22 mouse cellular contexts compared by ENCODE assay signal in the genomic region with DNA sequence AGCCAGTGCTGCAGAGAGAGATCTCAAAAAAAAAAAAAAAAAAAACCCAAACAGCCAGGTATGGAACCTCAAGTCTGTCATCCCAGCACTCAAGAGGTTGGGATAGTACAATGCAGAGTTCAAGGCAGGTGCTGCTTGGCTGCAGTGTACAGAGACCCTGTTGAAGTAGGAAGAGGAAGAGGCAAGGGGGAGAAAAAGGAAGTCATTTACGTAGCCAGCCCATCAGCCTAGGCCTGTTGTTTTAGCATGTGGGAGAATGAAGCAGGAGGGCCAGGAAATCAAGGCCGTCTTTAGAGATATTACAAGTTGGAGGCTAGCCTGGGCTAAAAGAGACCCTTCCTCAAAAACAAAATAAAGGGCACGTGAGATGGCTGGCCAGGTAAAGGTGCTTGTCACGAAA. TPM values are rescaled to one million over a fixed set of nuclear protein-coding genes. Genes with fewer than 3 reads are reported as not detected.
DNase-seq lines count a peak whose midpoint lies in the region; ATAC-seq lines count a peak whose summit lies in the region.
"Had no signal": no experiment of that assay in that cellular context is flagged by ENCODE, and none has a peak within 500 bp of the region (broad histone marks: within the 10 kb centered on the region; RNA-seq: fewer than 3 reads in every experiment).

No protein-coding gene starts in this region.

- no peak overlapping the region for H3K4me3 ChIP-seq in midbrain, embryonic 11.5 days (ENCODE audit: low read depth, low read length)
- no peak overlapping the region for H3K4me3 ChIP-seq in midbrain, embryonic 14.5 days (replicated peaks; ENCODE audit: low read depth, low read length)
- no peak overlapping the region for H3K4me3 ChIP-seq in liver, embryonic 12.5 days
- H3K4me3 ChIP-seq: embryonic facial prominence, embryonic 12.5 days; embryonic facial prominence, embryonic 15.5 days had no signal

- no peak for ATAC-seq in midbrain, embryonic 11.5 days (ENCODE audit: low FRiP score)
- ATAC-seq in midbrain, embryonic 14.5 days (ENCODE audit: low FRiP score, low TSS enrichment) = no peak
- ATAC-seq in granulocyte monocyte progenitor cell, adult 5-6 weeks (replicated peaks; ENCODE audit: poor library complexity, severe bottlenecking) = peak; percentile 73
- peak; percentile 54; the same call in 1 of the 2 replicates for ATAC-seq in megakaryocyte progenitor cell, adult 5-6 weeks (replicated peaks; ENCODE audit: poor library complexity)
- ATAC-seq in liver, embryonic 12.5 days = no peak
- ATAC-seq: CD4-positive, CD25-positive, alpha-beta regulatory T cell, adult 4 months; forebrain, embryonic 14.5 days; hindbrain, postnatal 0 days; inflammation-experienced regulatory T-cells, adult 6 months; Patski had no signal

- H3K9ac ChIP-seq in midbrain, embryonic 11.5 days (ENCODE audit: low read length) = no peak overlapping the region
- H3K9ac ChIP-seq in midbrain, embryonic 14.5 days (replicated peaks; ENCODE audit: low read length) = no peak overlapping the region
- H3K9ac ChIP-seq in liver, embryonic 12.5 days = no peak overlapping the region
- H3K9ac ChIP-seq: embryonic facial prominence, embryonic 12.5 days; embryonic facial prominence, embryonic 15.5 days; hindbrain, embryonic 14.5 days had no signal

- no peak overlapping the region for H3K27ac ChIP-seq in midbrain, embryonic 11.5 days (ENCODE audit: low read depth, low read length)
- no peak overlapping the region for H3K27ac ChIP-seq in midbrain, embryonic 14.5 days (replicated peaks; ENCODE audit: low read depth, low read length)
- H3K27ac ChIP-seq in liver, embryonic 12.5 days = no peak overlapping the region
- H3K27ac ChIP-seq: embryonic facial prominence, embryonic 12.5 days; embryonic facial prominence, embryonic 15.5 days; hindbrain, embryonic 14.5 days; hindbrain, postnatal 0 days had no signal

- no peaks in the 10 kb centered on the region for H3K4me1 ChIP-seq in midbrain, embryonic 11.5 days (ENCODE audit: control insufficient read depth, insufficient read depth, low read length)
- H3K4me1 ChIP-seq in midbrain, embryonic 14.5 days (ENCODE audit: control insufficient read depth, insufficient read depth, low read length) = no peaks in the 10 kb centered on the region
- peaks cover 24% of the 10 kb centered on the region for H3K4me1 ChIP-seq in liver, embryonic 12.5 days
- H3K4me1 ChIP-seq: embryonic facial prominence, embryonic 15.5 days had no signal

- H3K4me2 ChIP-seq in midbrain, embryonic 11.5 days = no peak overlapping the region
- H3K4me2 ChIP-seq in midbrain, embryonic 14.5 days (ENCODE audit: low read length) = no peak overlapping the region
- no peak overlapping the region for H3K4me2 ChIP-seq in liver, embryonic 12.5 days
- H3K4me2 ChIP-seq: embryonic facial prominence, embryonic 12.5 days; embryonic facial prominence, embryonic 15.5 days; heart, embryonic 11.5 days; hindbrain, embryonic 14.5 days had no signal

- H3K36me3 ChIP-seq in midbrain, embryonic 11.5 days (ENCODE audit: control insufficient read depth, insufficient read depth, low read length) = no peaks in the 10 kb centered on the region
- no peaks in the 10 kb centered on the region for H3K36me3 ChIP-seq in midbrain, embryonic 14.5 days (ENCODE audit: control insufficient read depth, insufficient read depth, low read length)
- H3K36me3 ChIP-seq in liver, embryonic 12.5 days = no peaks in the 10 kb centered on the region
- H3K36me3 ChIP-seq: embryonic facial prominence, embryonic 12.5 days; embryonic facial prominence, embryonic 15.5 days had no signal

- H3K9me3 ChIP-seq in midbrain, embryonic 11.5 days (ENCODE audit: control insufficient read depth, low read length) = no peaks in the 10 kb centered on the region
- H3K9me3 ChIP-seq in midbrain, embryonic 14.5 days (ENCODE audit: control insufficient read depth, low read length) = no peaks in the 10 kb centered on the region
- no peaks in the 10 kb centered on the region for H3K9me3 ChIP-seq in liver, embryonic 12.5 days (replicated peaks)
- H3K9me3 ChIP-seq: embryonic facial prominence, embryonic 12.5 days; embryonic facial prominence, embryonic 15.5 days had no signal

- peak; percentile 8 for DNase-seq in midbrain, embryonic 11.5 days (ENCODE audit: low spot score, missing footprints)
- DNase-seq in midbrain, embryonic 14.5 days = no peak
- DNase-seq in Muller cell, postnatal 12 days (ENCODE audit: inconsistent ontology term) = no peak
- DNase-seq in urinary bladder, postnatal 36 days (ENCODE audit: low spot score in 2 of 2) = no peak
- DNase-seq: adrenal gland, postnatal 10 days; adrenal gland, postnatal 36 days; cerebellum, adult 18-20 months; cerebellum, adult 9-10 months; cerebellum, postnatal 14 days; gastrocnemius, postnatal 25 days had no signal

- H3K27me3 ChIP-seq in midbrain, embryonic 11.5 days (ENCODE audit: control insufficient read depth, insufficient read depth, low read length) = no peaks in the 10 kb centered on the region
- H3K27me3 ChIP-seq in midbrain, embryonic 14.5 days (ENCODE audit: control insufficient read depth, insufficient read depth, low read length) = no peaks in the 10 kb centered on the region
- H3K27me3 ChIP-seq in liver, embryonic 12.5 days (replicated peaks) = no peaks in the 10 kb centered on the region; the same call in 1 of the 2 replicates
- H3K27me3 ChIP-seq: embryonic facial prominence, embryonic 12.5 days; embryonic facial prominence, embryonic 15.5 days; Patski had no signal

- WGBS in midbrain, embryonic 11.5 days = 91% methylated on average over 4 of the region's 4 CpGs
- 89% methylated on average over 4 of the region's 4 CpGs for WGBS in midbrain, embryonic 14.5 days
- WGBS in liver, embryonic 12.5 days (ENCODE audit: insufficient replicate concordance) = 67% methylated on average over 4 of the region's 4 CpGs

RNA-seq across cellular contexts. Expression of gene Pcbp1, which starts 22.6 kb away (rescaled TPM):
- polyA plus RNA-seq in midbrain, embryonic 11.5 days (2014; fragmentation: Nextera tagmentation; extraction: Ambion mirVana) = 418 and 497 TPM in 2 replicates
- polyA plus RNA-seq in midbrain, embryonic 14.5 days (2014; fragmentation: Nextera tagmentation; extraction: Ambion mirVana) = 289 and 325 TPM in 2 replicates
- 258 and 285 TPM in 2 replicates for total RNA-seq in granulocyte monocyte progenitor cell, adult 5-6 weeks (2014; fragmentation: Nextera tagmentation)
- 130 and 152 TPM in 2 replicates for total RNA-seq in granulocyte monocyte progenitor cell, adult 5-6 weeks (2017)
- total RNA-seq in megakaryocyte progenitor cell, adult 5-6 weeks (2015) = 333 and 352 TPM in 2 replicates
- total RNA-seq in megakaryocyte progenitor cell, adult 5-6 weeks (2017) = 107 and 114 TPM in 2 replicates
- polyA plus RNA-seq in liver, embryonic 12.5 days (2016; fragmentation: Nextera tagmentation; extraction: Ambion mirVana) = 465 and 466 TPM in 2 replicates

Comparison
In these comparisons a context has a peak if more than half of its experiments do, and no peak if none do; other contexts are left out.
1. ATAC-seq: peak in granulocyte monocyte progenitor cell, adult 5-6 weeks (single experiment) and megakaryocyte progenitor cell, adult 5-6 weeks (single experiment); none in midbrain, embryonic 11.5 days (single experiment), midbrain, embryonic 14.5 days (single experiment) and liver, embryonic 12.5 days (single experiment).